20 mouse cellular contexts compared by ENCODE assay signal in the genomic region with DNA sequence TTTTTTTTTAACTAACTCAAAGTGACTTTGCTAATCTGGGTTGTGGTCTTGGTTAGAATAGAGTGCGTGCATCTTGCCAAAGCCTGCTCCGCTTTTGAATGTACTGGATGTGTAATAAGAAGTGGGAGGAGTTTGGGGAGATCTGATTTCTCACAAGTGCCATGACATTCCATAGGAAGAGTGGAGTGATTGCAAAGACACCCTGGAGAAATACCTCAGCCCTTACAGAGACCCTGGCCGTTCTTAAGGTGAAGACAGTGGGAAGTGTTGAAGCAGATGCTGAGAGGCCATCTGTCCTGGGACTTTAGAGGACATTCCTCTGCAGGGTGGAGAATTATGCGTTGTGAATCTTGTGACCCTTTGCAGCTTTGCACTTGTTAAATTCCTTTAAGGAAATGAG.
DNase-seq lines count a peak whose midpoint lies in the region; ATAC-seq and TF ChIP-seq lines count a peak whose summit lies in the region.
"Had no signal": no experiment of that assay in that cellular context is flagged by ENCODE, and none has a peak within 500 bp of the region (broad histone marks: within the 10 kb centered on the region; RNA-seq: fewer than 3 reads in every experiment).

No protein-coding gene starts in this region.

- H3K4me3 ChIP-seq in lung, postnatal 0 days (ENCODE audit: low read depth, low read length) = no peak overlapping the region
- H3K4me3 ChIP-seq in embryonic facial prominence, embryonic 10.5 days = no peak overlapping the region
- H3K4me3 ChIP-seq in myocyte = no peak overlapping the region
- H3K4me3 ChIP-seq: embryonic facial prominence, embryonic 12.5 days; forebrain, embryonic 13.5 days; hindbrain, embryonic 15.5 days; layer of hippocampus, adult 2 months; neural tube, embryonic 15.5 days had no signal

- TF ChIP-seq CTCF in lung, postnatal 0 days (IDR thresholded peaks at IDR 0.05) = no peak

- H3K4me2 ChIP-seq in lung, postnatal 0 days (replicated peaks; ENCODE audit: low read depth, low read length) = no peak overlapping the region
- H3K4me2 ChIP-seq in myocyte (ENCODE audit: low read depth) = peak overlapping the region; percentile 57
- H3K4me2 ChIP-seq: embryonic facial prominence, embryonic 12.5 days; forebrain, embryonic 13.5 days; heart, embryonic 11.5 days; hindbrain, embryonic 15.5 days; neural tube, embryonic 15.5 days had no signal

- H3K9me3 ChIP-seq in lung, postnatal 0 days (ENCODE audit: low read length) = no peaks in the 10 kb centered on the region
- H3K9me3 ChIP-seq in embryonic facial prominence, embryonic 10.5 days = no peaks in the 10 kb centered on the region
- H3K9me3 ChIP-seq: embryonic facial prominence, embryonic 12.5 days; forebrain, embryonic 13.5 days; hindbrain, embryonic 15.5 days; neural tube, embryonic 15.5 days had no signal

- H3K27ac ChIP-seq in lung, postnatal 0 days (ENCODE audit: low read length) = no peak overlapping the region
- no peak overlapping the region for H3K27ac ChIP-seq in embryonic facial prominence, embryonic 10.5 days (replicated peaks)
- H3K27ac ChIP-seq: embryonic facial prominence, embryonic 12.5 days; forebrain, embryonic 13.5 days; hindbrain, embryonic 15.5 days; layer of hippocampus, adult 2 months; neural tube, embryonic 15.5 days; stomach, postnatal 0 days had no signal

- DNase-seq in lung, postnatal 0 days (ENCODE audit: low spot score) = peak; percentile 37
- DNase-seq in lung, postnatal 25 days (ENCODE audit: low spot score) = no peak
- peak; percentile 11 for DNase-seq in Muller cell, postnatal 12 days (ENCODE audit: inconsistent ontology term)
- DNase-seq in embryonic facial prominence, embryonic 10.5 days (ENCODE audit: low spot score) = peak; percentile 8
- no peak for DNase-seq in layer of hippocampus, adult 9-11 months
- DNase-seq in left cerebral cortex, adult 8-10 months (ENCODE audit: low spot score in 2 of 2) = no peak
- DNase-seq: adrenal gland, postnatal 25 days; cerebellum, adult 9-10 months; kidney, adult 9 months; kidney, postnatal 25 days; layer of hippocampus, postnatal 36 days; lung, postnatal 36 days had no signal

- no peaks in the 10 kb centered on the region for H3K27me3 ChIP-seq in lung, postnatal 0 days (replicated peaks; ENCODE audit: insufficient read depth, low read length)
- no peaks in the 10 kb centered on the region for H3K27me3 ChIP-seq in embryonic facial prominence, embryonic 10.5 days (replicated peaks; ENCODE audit: low read depth, poor library complexity, severe bottlenecking)
- no peaks in the 10 kb centered on the region for H3K27me3 ChIP-seq in myocyte (ENCODE audit: control insufficient read depth, insufficient read depth, insufficient read length)
- H3K27me3 ChIP-seq: embryonic facial prominence, embryonic 12.5 days; forebrain, embryonic 13.5 days; hindbrain, embryonic 15.5 days; neural tube, embryonic 15.5 days had no signal

- TF ChIP-seq EP300 in lung, postnatal 0 days (IDR thresholded peaks at IDR 0.05) = no peak

- TF ChIP-seq POLR2A in myocyte (IDR thresholded peaks at IDR 0.05; ENCODE audit: insufficient read length, low read depth) = no peak

- H3K79me2 ChIP-seq in myocyte (ENCODE audit: control insufficient read depth, insufficient read depth) = peaks cover 7% of the 10 kb centered on the region

- H3ac ChIP-seq in myocyte (ENCODE audit: control insufficient read depth, insufficient read length) = no peak overlapping the region

- 39% methylated on average over 4 of the region's 4 CpGs for WGBS in lung, postnatal 0 days
- WGBS in embryonic facial prominence, embryonic 10.5 days = 48% methylated on average over 4 of the region's 4 CpGs

- H3K4me1 ChIP-seq in lung, postnatal 0 days (ENCODE audit: insufficient read depth, low read depth, low read length) = no peaks in the 10 kb centered on the region
- peaks cover 25% of the 10 kb centered on the region for H3K4me1 ChIP-seq in embryonic facial prominence, embryonic 10.5 days
- H3K4me1 ChIP-seq: forebrain, embryonic 13.5 days; hindbrain, embryonic 15.5 days had no signal

- ATAC-seq in lung, postnatal 0 days = no peak
- ATAC-seq: forebrain, embryonic 13.5 days had no signal

- no peaks in the 10 kb centered on the region for H3K36me3 ChIP-seq in lung, postnatal 0 days (ENCODE audit: insufficient read depth, low read length)
- H3K36me3 ChIP-seq in embryonic facial prominence, embryonic 10.5 days (replicated peaks) = no peaks in the 10 kb centered on the region
- H3K36me3 ChIP-seq in myocyte (ENCODE audit: control insufficient read depth, insufficient read depth) = no peaks in the 10 kb centered on the region
- H3K36me3 ChIP-seq: embryonic facial prominence, embryonic 12.5 days; hindbrain, embryonic 15.5 days; neural tube, embryonic 15.5 days had no signal

- H3K9ac ChIP-seq in lung, postnatal 0 days (replicated peaks; ENCODE audit: low read depth) = no peak overlapping the region
- H3K9ac ChIP-seq: embryonic facial prominence, embryonic 12.5 days; forebrain, embryonic 13.5 days; hindbrain, embryonic 15.5 days; neural tube, embryonic 15.5 days had no signal

TF ChIP-seq in myocyte, 11 proteins besides CTCF, POLR2A, EP300 and RAD21:
- TF ChIP-seq MYOD1 (IDR thresholded peaks at IDR 0.05; ENCODE audit: control insufficient read depth in 1 of 3, insufficient read length in 2 of 3, low read depth in 2 of 3) (peak in 2 of 3 experiments; percentile 74 to 87), TCF12 (IDR thresholded peaks at IDR 0.05; ENCODE audit: insufficient read depth, poor library complexity, severe bottlenecking) (peak; percentile 74), CEBPB (IDR thresholded peaks at IDR 0.05; ENCODE audit: insufficient read depth, poor library complexity, severe bottlenecking) (no peak), MYOG (IDR thresholded peaks at IDR 0.05; ENCODE audit: control insufficient read depth in 1 of 3, insufficient read depth in 1 of 3, insufficient read length in 2 of 3, low read depth in 2 of 3) (peak in 1 of 3 experiments; percentile 75), SRF (IDR thresholded peaks at IDR 0.05; ENCODE audit: control insufficient read depth, insufficient read length, low read depth) (no peak)

Comparison
In these comparisons a context has a peak if more than half of its experiments do, and no peak if none do; other contexts are left out.
1. DNase-seq: peak in lung, postnatal 0 days (single experiment), Muller cell, postnatal 12 days (single experiment) and embryonic facial prominence, embryonic 10.5 days (single experiment); none in lung, postnatal 25 days (single experiment), layer of hippocampus, adult 9-11 months (single experiment) and left cerebral cortex, adult 8-10 months (0 of 2).